Mouse (Mus musculus) heart, adult 8-10 months (tissue): ENCODE measurements around the gene Zmynd8. TPM values are rescaled to one million over a fixed set of nuclear protein-coding genes. Genes with fewer than 3 reads are reported as not detected.

Experiments
- DNase-seq: peaks from one replicate; pipeline ENCODE4 v3.0.0; 2022; ENCODE audit warnings: low spot score
- microRNA-seq: library from miRNA; unstranded; fragments of <30 nt; microRNA quantifications from one replicate; pipeline ENCODE4 v1.2.0, GENCODE M21; 2022
- total RNA-seq, 4 experiments: library from RNA; stranded (reverse); gene quantifications; 2 replicates each; pipeline ENCODE4 v1.2.4; 2022

The Zmynd8 gene
- total RNA-seq, 4 experiments from 2014 or later = 35.5 to 60.5 (median 45.4) TPM

DNA sequence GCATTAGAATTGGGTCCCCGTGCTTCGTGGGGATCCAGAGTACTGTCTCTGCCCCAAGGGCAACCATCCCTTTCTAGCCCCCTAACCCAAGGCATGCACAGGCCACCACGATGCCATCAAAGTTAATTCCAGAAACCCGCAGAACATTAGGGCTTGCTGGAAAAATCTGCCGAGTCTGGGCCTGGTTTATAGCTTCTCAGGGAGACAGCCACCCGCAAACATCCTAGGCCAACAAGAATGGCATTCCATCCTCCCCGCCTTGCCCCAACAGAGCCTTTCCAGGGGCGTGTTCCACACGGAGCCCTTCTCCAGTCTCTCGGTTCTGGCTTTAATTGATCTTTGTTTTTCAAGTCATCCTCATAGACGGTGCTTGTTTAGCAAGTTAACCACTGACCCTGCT lies 150.4 kb downstream of the Zmynd8 start:
- no peak for DNase-seq

DNA sequence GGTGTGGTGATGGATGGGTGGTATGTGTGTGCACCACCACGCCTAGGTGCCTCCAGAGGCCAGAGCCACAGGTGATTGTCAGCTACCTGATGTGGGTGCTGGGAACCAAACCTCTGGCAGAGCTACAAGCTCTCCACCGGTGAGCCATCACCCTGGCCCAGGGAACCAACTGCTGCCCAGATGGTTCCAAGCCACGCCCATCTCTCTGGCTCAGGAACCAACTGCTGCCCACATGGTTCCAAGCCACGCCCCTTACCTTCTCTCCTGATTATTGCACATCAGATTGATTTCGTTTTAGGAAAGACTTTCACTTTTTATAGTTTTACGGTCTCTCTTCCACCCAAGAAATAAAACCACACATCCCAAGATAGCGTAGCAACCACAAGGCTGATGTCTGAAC lies 150.8 kb downstream of the Zmynd8 start:
- DNase-seq = no peak

GRCm38 (mm10) chr2:165745306-165746098 lies 153.3 kb downstream of the Zmynd8 start:
- no peak for DNase-seq

- no peak for DNase-seq
These were observed 156.5 kb downstream of the Zmynd8 start for GRCm38 (mm10) chr2:165742210-165742786.

DNA sequence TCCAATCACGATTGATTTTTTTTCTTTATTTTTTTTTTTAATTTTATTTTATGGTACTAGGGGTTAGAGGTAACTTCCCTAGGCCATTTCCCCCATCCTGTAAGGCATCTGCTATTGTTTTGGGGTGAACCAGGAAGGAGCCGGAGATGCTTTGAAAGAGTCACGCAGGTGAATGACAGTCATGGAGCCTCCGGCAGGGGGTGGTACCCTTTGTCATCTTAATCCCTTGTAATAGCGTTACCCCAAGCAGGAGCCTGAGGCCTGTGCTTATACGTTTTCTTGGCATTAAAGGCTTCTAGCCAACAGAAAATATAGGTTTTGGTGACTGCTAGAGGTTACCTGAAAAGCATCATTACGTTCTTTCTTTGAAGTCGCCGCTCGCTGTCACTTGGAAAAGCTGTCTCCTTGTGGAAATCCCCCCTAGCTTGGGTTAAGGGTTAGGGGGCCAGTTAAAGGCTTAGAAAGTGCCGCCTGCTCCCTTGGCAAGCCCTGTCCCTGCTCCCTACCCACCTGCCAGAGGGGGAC lies 157.2 kb downstream of the Zmynd8 start:
- DNase-seq = no peak

DNA sequence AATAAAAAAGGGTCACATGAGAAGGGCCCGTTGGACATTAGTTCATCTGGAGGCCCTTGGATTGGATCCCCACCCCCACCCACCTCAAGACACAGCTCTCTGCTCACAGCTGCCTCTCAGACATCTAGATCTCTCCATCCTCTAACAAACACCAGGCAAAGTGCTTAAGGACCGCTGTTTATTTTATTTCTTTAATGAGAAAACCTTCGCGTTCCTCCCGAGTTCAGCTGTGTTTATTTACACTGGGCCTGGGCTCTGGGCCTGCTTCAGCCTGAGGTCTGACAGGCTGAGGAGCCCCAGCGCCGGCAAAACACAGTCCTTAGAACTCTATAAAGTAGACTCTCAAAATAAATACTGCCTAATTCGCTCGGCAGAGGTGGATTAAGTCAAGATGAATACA lies 157.8 kb downstream of the Zmynd8 start:
- DNase-seq = no peak

DNA sequence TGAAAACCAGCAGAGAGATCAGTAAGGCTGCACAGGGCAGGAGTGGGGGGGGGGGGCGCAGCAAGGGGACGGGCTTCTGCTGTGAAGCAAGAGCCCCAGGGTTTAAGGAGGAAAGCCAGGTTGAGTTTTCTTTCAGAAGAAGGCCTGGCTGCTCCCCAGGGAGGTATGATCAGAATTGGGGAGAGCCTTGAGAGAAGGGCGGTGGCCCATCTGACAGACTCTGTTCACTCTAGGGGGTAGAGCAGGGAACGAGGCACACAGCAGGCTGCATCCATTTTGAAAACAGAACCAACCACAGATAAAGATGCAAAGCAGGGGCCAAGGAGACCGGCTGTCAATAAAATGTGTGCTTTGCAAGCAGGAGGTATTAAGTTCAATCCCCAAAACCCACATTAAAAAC lies 158.4 kb downstream of the Zmynd8 start:
- no peak for DNase-seq

DNA sequence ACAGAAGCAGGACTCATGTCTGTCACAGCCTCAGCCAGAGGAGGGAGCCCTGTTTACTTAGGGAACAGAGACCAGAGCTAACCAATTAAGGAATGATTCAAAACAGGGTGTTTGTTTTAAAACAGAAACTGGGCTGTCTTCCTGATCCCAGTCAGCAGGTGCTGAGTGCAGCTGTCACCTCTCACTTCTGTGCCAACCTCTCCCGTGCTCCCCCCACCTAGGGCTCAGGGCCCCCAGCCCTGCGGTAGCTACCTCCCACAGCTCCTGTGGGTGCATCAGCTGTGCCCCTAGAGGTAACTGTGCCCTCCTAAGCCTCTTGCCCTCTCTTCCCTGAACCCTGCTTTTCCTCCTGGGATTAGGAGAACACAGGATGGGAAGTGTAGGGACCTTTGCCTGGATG lies 162.5 kb downstream of the Zmynd8 start:
- no peak for DNase-seq

Small RNA genes within 50 kb of the gene (microRNA-seq; reads per million reads assigned to microRNA genes)
- gene Gm22692 = not detected

Other genes starting within 250 kb of the Zmynd8 start
- 10 to 100 TPM; 24.3 to 30.2 (median 28.7) TPM for gene Ncoa3, start 93.6 kb upstream of the Zmynd8 start, total RNA-seq